Mouse (Mus musculus) forebrain, embryonic 11.5 days (tissue): ENCODE data around the gene Comt. TPM values are rescaled to one million over a fixed set of nuclear protein-coding genes. Genes with fewer than 3 reads are reported as not detected.

Source experiments
- ATAC-seq: fragments of 200-750 bp; cut with Nextera tagmentation; replicated peaks from 2 replicates; pipeline ENCODE4 v1.8.0; 2017; ENCODE audit warnings: moderate TSS enrichment; ENCODE audit not compliant: low FRiP score
- DNase-seq: peaks from one replicate; pipeline ENCODE4 v3.0.0-alpha.2; 2017; ENCODE audit warnings: low spot score
- H3K27ac ChIP-seq: fragments of 300-500 bp; sonication (generic); 2 replicates; pipeline ENCODE4 v1.5.1; 2014; ENCODE audit warnings: low read depth, low read length
- H3K27me3 ChIP-seq: fragments of 300-500 bp; sonication (generic); 2 replicates; pipeline ENCODE4 v1.6.1; 2014; ENCODE audit warnings: mild to moderate bottlenecking, low read length, mixed read lengths; ENCODE audit not compliant: control insufficient read depth, insufficient read depth
- H3K36me3 ChIP-seq: fragments of 300-500 bp; sonication (generic); 2 replicates; pipeline ENCODE4 v1.6.1; 2014; ENCODE audit warnings: mild to moderate bottlenecking, low read length, moderate library complexity, mixed read lengths; ENCODE audit not compliant: control insufficient read depth, insufficient read depth
- H3K4me1 ChIP-seq: fragments of 300-500 bp; sonication (generic); replicated peaks from 2 replicates; pipeline ENCODE4 v1.6.1; 2014; ENCODE audit warnings: low read length, mixed read lengths; ENCODE audit not compliant: control insufficient read depth, insufficient read depth
- H3K4me2 ChIP-seq: fragments of 300-500 bp; sonication (generic); 2 replicates; pipeline ENCODE4 v1.6.1; 2014; ENCODE audit warnings: low read depth, mild to moderate bottlenecking, low read length, moderate library complexity, mixed read lengths; ENCODE audit not compliant: severe bottlenecking
- H3K4me3 ChIP-seq: fragments of 300-500 bp; sonication (generic); 2 replicates; pipeline ENCODE4 v1.5.1; 2014; ENCODE audit warnings: low read depth, low read length
- H3K9ac ChIP-seq: fragments of 300-500 bp; sonication (generic); 2 replicates; pipeline ENCODE4 v1.6.1; 2014; ENCODE audit warnings: low read length
- H3K9me3 ChIP-seq: fragments of 300-500 bp; sonication (generic); 2 replicates; pipeline ENCODE4 v1.6.1; 2016; ENCODE audit warnings: low read length, mixed read lengths; ENCODE audit not compliant: control insufficient read depth
- WGBS: fragments of 180-500 bp; shearing (Covaris S2); extraction: QIAGEN DNeasy Blood & Tissue Kit; methylation state at CpG from one replicate; pipeline ENCODE4 v1.1.7; 2014; 5-methylcytosine and 5-hydroxymethylcytosine counted together
- polyA plus RNA-seq: library from polyadenylated mRNA; unstranded; fragments of >200 nt; fragmentation: Nextera tagmentation; extraction: Ambion mirVana; gene quantifications from 2 replicates; pipeline ENCODE4 v1.2.1, GENCODE M21; 2014

Gene Comt
- polyA plus RNA-seq, 1 experiment from 2014 or later, result 53.6 TPM

DNA sequence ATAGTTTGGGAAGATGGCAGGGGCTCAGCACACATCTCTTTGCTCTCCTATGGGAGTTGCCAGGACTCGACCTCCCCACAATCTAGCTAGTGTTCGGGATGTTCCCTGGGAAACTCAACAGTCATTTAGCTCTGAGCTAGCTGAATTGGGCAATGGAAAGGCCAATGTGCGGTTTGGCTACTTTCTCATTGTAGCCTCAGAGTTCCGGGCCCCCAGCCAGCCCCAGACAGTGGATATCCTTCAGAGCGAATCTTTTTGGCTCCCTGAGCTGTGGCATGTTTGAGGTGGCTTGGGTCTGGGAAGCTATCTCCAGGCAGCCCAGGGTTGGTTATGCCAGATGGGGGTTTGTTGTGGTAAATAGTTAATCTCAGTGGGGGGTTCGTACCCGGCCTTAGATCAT lies 40.2 kb downstream of the Comt start:
- Histone ChIP-seq H3K27ac (no peak overlapping the region), H3K4me2 (no peak overlapping the region), H3K4me3 (no peak overlapping the region), H3K27me3 (no peaks in the 10 kb centered on the region), H3K9ac (no peak overlapping the region), H3K4me1 (peaks cover 30% of the 10 kb centered on the region), H3K9me3 (no peaks in the 10 kb centered on the region), H3K36me3 (no peaks in the 10 kb centered on the region)
- no peak for ATAC-seq
- 88% methylated on average over 7 of the region's 7 CpGs for WGBS
- DNase-seq, result no peak

DNA sequence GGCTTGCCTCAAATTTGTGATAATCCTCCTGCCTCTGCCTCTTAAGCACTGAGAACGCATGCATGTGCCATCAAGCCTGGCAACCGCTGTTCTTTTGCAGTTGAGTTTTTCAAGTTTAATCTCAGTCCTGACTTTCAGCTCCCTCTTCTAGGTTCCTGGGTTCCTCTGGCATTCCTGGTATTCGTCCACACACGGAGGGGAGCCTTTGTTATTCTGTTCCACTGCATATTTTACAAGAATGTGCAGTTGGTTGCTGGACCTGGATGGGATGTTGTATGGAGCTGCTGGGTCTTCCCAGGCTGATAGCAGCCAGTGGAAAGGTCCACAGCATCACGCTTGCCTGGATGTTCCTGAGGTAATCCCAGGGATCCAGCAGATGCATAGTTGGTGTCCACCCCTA lies 41.2 kb downstream of the Comt start:
- Histone ChIP-seq H3K4me3 (no peak overlapping the region), H3K36me3 (no peaks in the 10 kb centered on the region; the same call in 1 of the 2 replicates), H3K27me3 (no peaks in the 10 kb centered on the region), H3K9me3 (no peaks in the 10 kb centered on the region), H3K4me1 (peaks cover 40% of the 10 kb centered on the region), H3K4me2 (no peak overlapping the region), H3K27ac (no peak overlapping the region), H3K9ac (no peak overlapping the region)
- 67% methylated on average over 5 of the region's 5 CpGs for WGBS
- DNase-seq (no peak), ATAC-seq (no peak)

DNA sequence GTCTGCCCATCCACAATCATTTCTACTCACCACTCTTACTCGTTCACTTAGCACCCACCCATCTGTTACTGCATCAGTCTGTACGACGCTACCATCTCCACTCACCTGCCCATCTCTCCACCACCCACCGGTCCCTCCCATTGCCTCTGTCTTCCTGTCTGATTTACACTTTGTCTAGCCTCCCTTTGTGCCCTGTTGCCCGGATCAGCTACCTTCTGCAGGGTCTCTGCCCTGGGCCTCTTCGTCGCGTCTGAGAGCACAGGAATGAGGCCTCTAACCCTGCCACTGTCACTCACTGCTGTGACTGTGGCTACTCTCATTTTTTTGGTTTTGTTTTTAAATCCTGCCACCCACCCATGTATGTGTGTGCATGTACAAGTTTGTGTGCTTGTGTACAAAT lies 42.0 kb downstream of the Comt start:
- no peak overlapping the region for H3K27ac ChIP-seq
- H3K36me3 ChIP-seq, result no peaks in the 10 kb centered on the region; the same call in 1 of the 2 replicates

GRCm38 (mm10) chr16:18384211-18384610 lies 42.4 kb downstream of the Comt start:
- Histone ChIP-seq H3K9ac (peak overlapping the region; percentile 8; the same call in 1 of the 2 replicates), H3K27ac (no peak overlapping the region), H3K4me3 (no peak overlapping the region), H3K36me3 (no peaks in the 10 kb centered on the region; the same call in 1 of the 2 replicates), H3K4me1 (peaks cover 52% of the 10 kb centered on the region), H3K4me2 (no peak overlapping the region), H3K9me3 (no peaks in the 10 kb centered on the region), H3K27me3 (no peaks in the 10 kb centered on the region)
- no peak for DNase-seq
- ATAC-seq, result no peak
- 80% methylated on average over 7 of the region's 7 CpGs for WGBS

More for the DNA sequence above, 42.0 kb downstream of the Comt start:
- no peak overlapping the region for H3K4me3 ChIP-seq
- no peaks in the 10 kb centered on the region for H3K9me3 ChIP-seq
- H3K27me3 ChIP-seq, result no peaks in the 10 kb centered on the region
- no peak overlapping the region for H3K9ac ChIP-seq
- no peak for ATAC-seq
- no peak for DNase-seq
- H3K4me2 ChIP-seq, result no peak overlapping the region
- 64% methylated on average over 8 of the region's 8 CpGs for WGBS
- H3K4me1 ChIP-seq, result peaks cover 48% of the 10 kb centered on the region

- WGBS, result 7% methylated on average over 3 of the region's 3 CpGs
- no peak for DNase-seq
- Histone ChIP-seq H3K9ac (peak overlapping the region; percentile 8; the same call in 1 of the 2 replicates), H3K4me1 (peaks cover 57% of the 10 kb centered on the region), H3K27ac (no peak overlapping the region), H3K4me2 (no peak overlapping the region), H3K4me3 (no peak overlapping the region), H3K27me3 (no peaks in the 10 kb centered on the region), H3K9me3 (no peaks in the 10 kb centered on the region), H3K36me3 (no peaks in the 10 kb centered on the region; the same call in 1 of the 2 replicates)
- ATAC-seq, result no peak
These were observed 42.9 kb downstream of the Comt start for GRCm38 (mm10) chr16:18383756-18384155.

- Histone ChIP-seq H3K36me3 (no peaks in the 10 kb centered on the region; the same call in 1 of the 2 replicates), H3K4me3 (no peak overlapping the region), H3K4me1 (peaks cover 59% of the 10 kb centered on the region), H3K27me3 (no peaks in the 10 kb centered on the region), H3K9me3 (no peaks in the 10 kb centered on the region), H3K27ac (no peak overlapping the region), H3K4me2 (no peak overlapping the region), H3K9ac (no peak overlapping the region)
- 81% methylated on average over 9 of the region's 9 CpGs for WGBS
- ATAC-seq (no peak), DNase-seq (no peak)
These were observed 43.5 kb downstream of the Comt start for GRCm38 (mm10) chr16:18383045-18383726.

GRCm38 (mm10) chr16:18381621-18382258 lies 44.9 kb downstream of the Comt start:
- Histone ChIP-seq H3K27me3 (no peaks in the 10 kb centered on the region), H3K4me1 (peaks cover 54% of the 10 kb centered on the region), H3K27ac (peak overlapping the region; percentile 94), H3K9ac (peak overlapping the region; percentile 12; the same call in 1 of the 2 replicates), H3K9me3 (no peaks in the 10 kb centered on the region), H3K4me3 (no peak overlapping the region), H3K36me3 (no peaks in the 10 kb centered on the region; the same call in 1 of the 2 replicates), H3K4me2 (0 out of 2 replicates have a peak overlapping the region, but pooled peaks have one; percentile 15)
- 38% methylated on average over 6 of the region's 6 CpGs for WGBS
- ATAC-seq (peak; percentile 32), DNase-seq (peak; percentile 75)

DNA sequence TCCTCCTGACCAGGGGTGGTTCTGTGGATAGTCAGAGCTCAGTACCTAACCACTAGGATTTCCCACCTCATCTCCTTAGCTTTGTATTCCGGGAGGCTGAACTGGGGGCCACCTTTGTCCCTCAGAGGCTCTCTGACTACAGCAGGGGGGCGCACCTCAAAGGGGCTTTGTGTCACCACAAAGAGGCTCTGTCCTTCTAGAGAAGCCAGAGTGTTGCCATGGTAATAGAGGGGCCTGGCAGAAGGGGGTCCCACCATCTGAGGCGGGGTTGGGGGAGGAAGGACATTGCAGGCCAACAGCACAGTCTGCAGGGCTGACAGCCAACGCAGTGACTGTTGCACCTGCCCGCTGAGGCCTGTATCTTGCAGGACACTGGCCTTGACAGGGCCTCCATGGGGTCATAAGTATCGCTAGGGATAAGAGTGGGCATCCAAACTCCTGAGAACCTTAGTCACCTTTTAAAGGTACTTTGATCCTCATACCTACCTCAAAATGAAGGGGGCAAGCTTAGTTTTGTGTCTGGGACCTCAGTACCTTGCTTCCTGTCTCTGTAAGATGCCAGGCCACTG lies 46.1 kb downstream of the Comt start:
- Histone ChIP-seq H3K9ac (peak overlapping the region; percentile 40), H3K4me3 (no peak overlapping the region), H3K9me3 (no peaks in the 10 kb centered on the region), H3K4me2 (peak overlapping the region; percentile 29; the same call in 1 of the 2 replicates), H3K4me1 (peaks cover 54% of the 10 kb centered on the region), H3K36me3 (no peaks in the 10 kb centered on the region; the same call in 1 of the 2 replicates), H3K27ac (peak overlapping the region; percentile 94), H3K27me3 (no peaks in the 10 kb centered on the region)
- DNase-seq, result peak; percentile 89
- WGBS, result 16% methylated on average over 6 of the region's 6 CpGs
- ATAC-seq, result peak; percentile 90
